Mouse (Mus musculus) liver, embryonic 11.5 days (tissue): ENCODE data around the gene Tnni3k. TPM values are rescaled to one million over a fixed set of nuclear protein-coding genes. Genes with fewer than 3 reads are reported as not detected.

Source experiments
- ATAC-seq: fragments of 200-750 bp; cut with Nextera tagmentation; replicated peaks from 2 replicates; pipeline ENCODE4 v1.8.0; 2017; ENCODE audit warnings: moderate number of reproducible peaks, mild to moderate bottlenecking, moderate TSS enrichment, moderate library complexity; ENCODE audit not compliant: low FRiP score
- DNase-seq: peaks from one replicate; pipeline ENCODE4 v3.0.0-alpha.2; 2017; ENCODE audit warnings: low spot score
- H3K27ac ChIP-seq: fragments of 300-500 bp; sonication (generic); 2 replicates; pipeline ENCODE4 v1.5.1; 2014; ENCODE audit warnings: mild to moderate bottlenecking, low read depth, low read length, control low read depth
- H3K27me3 ChIP-seq: fragments of 300-500 bp; sonication (generic); replicated peaks from 2 replicates; pipeline ENCODE4 v1.6.1; 2014; ENCODE audit warnings: low read length, mixed read lengths; ENCODE audit not compliant: control insufficient read depth, insufficient read depth
- H3K36me3 ChIP-seq: fragments of 300-500 bp; sonication (generic); 2 replicates; pipeline ENCODE4 v1.6.1; 2014; ENCODE audit warnings: mild to moderate bottlenecking, low read length, moderate library complexity, mixed read lengths; ENCODE audit not compliant: control insufficient read depth, insufficient read depth
- H3K4me1 ChIP-seq: fragments of 300-500 bp; sonication (generic); replicated peaks from 2 replicates; pipeline ENCODE4 v1.6.1; 2014; ENCODE audit warnings: low read length, mixed read lengths; ENCODE audit not compliant: control insufficient read depth, insufficient read depth
- H3K4me2 ChIP-seq: fragments of 300-500 bp; sonication (generic); 2 replicates; pipeline ENCODE4 v1.6.1; 2014; ENCODE audit warnings: mild to moderate bottlenecking, control low read depth, moderate library complexity
- H3K4me3 ChIP-seq: fragments of 300-500 bp; sonication (generic); 2 replicates; pipeline ENCODE4 v1.5.1; 2014; ENCODE audit warnings: low read depth, low read length, control low read depth
- H3K9ac ChIP-seq: fragments of 300-500 bp; sonication (generic); 2 replicates; pipeline ENCODE4 v1.6.1; 2014; ENCODE audit warnings: low read depth, low read length, control low read depth
- H3K9me3 ChIP-seq: fragments of 300-500 bp; sonication (generic); 2 replicates; pipeline ENCODE4 v1.6.1; 2016; ENCODE audit warnings: low read length, inconsistent platforms, mixed read lengths; ENCODE audit not compliant: control insufficient read depth
- WGBS: fragments of 180-500 bp; shearing (Covaris S2); extraction: QIAGEN DNeasy Blood & Tissue Kit; methylation state at CpG from one replicate; pipeline ENCODE4 v1.1.7; 2014; 5-methylcytosine and 5-hydroxymethylcytosine counted together
- polyA plus RNA-seq: library from polyadenylated mRNA; unstranded; fragments of >200 nt; fragmentation: Nextera tagmentation; extraction: Ambion mirVana; gene quantifications from 2 replicates; pipeline ENCODE4 v1.2.1, GENCODE M21; 2014

Gene Tnni3k
- polyA plus RNA-seq, 1 experiment from 2014 or later: 0.14 TPM

GRCm38 (mm10) chr3:154879515-154879914, 175.7 kb downstream of the Tnni3k start:
- no peaks in the 10 kb centered on the region for H3K27me3 ChIP-seq
- no peak overlapping the region for H3K4me2 ChIP-seq
- DNase-seq: no peak
- H3K27ac ChIP-seq: no peak overlapping the region
- H3K4me3 ChIP-seq: no peak overlapping the region
- no peaks in the 10 kb centered on the region for H3K9me3 ChIP-seq
- H3K4me1 ChIP-seq: peaks cover 3% of the 10 kb centered on the region
- no peaks in the 10 kb centered on the region for H3K36me3 ChIP-seq
- WGBS: 45% methylated on average over 2 of the region's 2 CpGs
- no peak; the same call in 1 of the 2 replicates for ATAC-seq
- H3K9ac ChIP-seq: no peak overlapping the region

- no peaks in the 10 kb centered on the region for H3K36me3 ChIP-seq
- H3K4me3 ChIP-seq: no peak overlapping the region
- WGBS: 71% methylated on average over 1 of the region's 1 CpGs
- H3K27ac ChIP-seq: no peak overlapping the region
- no peak for DNase-seq
- H3K4me1 ChIP-seq: peaks cover 3% of the 10 kb centered on the region
- no peaks in the 10 kb centered on the region for H3K9me3 ChIP-seq
- no peaks in the 10 kb centered on the region for H3K27me3 ChIP-seq
- ATAC-seq: peak; percentile 80
- no peak overlapping the region for H3K4me2 ChIP-seq
- no peak overlapping the region for H3K9ac ChIP-seq
Observed at GRCm38 (mm10) chr3:154879080-154879479, 176.1 kb downstream of the Tnni3k start.

GRCm38 (mm10) chr3:154868807-154869206, 186.4 kb downstream of the Tnni3k start:
- Histone ChIP-seq H3K9ac (no peak overlapping the region), H3K27ac (no peak overlapping the region), H3K4me2 (no peak overlapping the region), H3K27me3 (no peaks in the 10 kb centered on the region), H3K4me3 (no peak overlapping the region), H3K4me1 (no peaks in the 10 kb centered on the region), H3K36me3 (no peaks in the 10 kb centered on the region), H3K9me3 (no peaks in the 10 kb centered on the region)
- no peak for ATAC-seq
- 85% methylated on average over 4 of the region's 4 CpGs for WGBS
- no peak for DNase-seq

GRCm38 (mm10) chr3:154861921-154862320, 193.3 kb downstream of the Tnni3k start:
- no peak overlapping the region for H3K4me3 ChIP-seq
- H3K36me3 ChIP-seq: no peaks in the 10 kb centered on the region
- no peak overlapping the region for H3K9ac ChIP-seq
- no peak overlapping the region for H3K4me2 ChIP-seq
- WGBS: 82% methylated on average over 6 of the region's 6 CpGs
- ATAC-seq (no peak), DNase-seq (no peak)
- no peaks in the 10 kb centered on the region for H3K9me3 ChIP-seq
- H3K4me1 ChIP-seq: no peaks in the 10 kb centered on the region
- H3K27ac ChIP-seq: no peak overlapping the region
- H3K27me3 ChIP-seq: no peaks in the 10 kb centered on the region

GRCm38 (mm10) chr3:154859721-154860120, 195.5 kb downstream of the Tnni3k start:
- H3K4me1 ChIP-seq: no peaks in the 10 kb centered on the region
- H3K27ac ChIP-seq: no peak overlapping the region
- WGBS: 59% methylated on average over 3 of the region's 3 CpGs
- H3K9ac ChIP-seq: no peak overlapping the region
- no peak overlapping the region for H3K4me2 ChIP-seq
- no peak overlapping the region for H3K4me3 ChIP-seq
- H3K9me3 ChIP-seq: no peaks in the 10 kb centered on the region
- no peaks in the 10 kb centered on the region for H3K27me3 ChIP-seq
- ATAC-seq (no peak), DNase-seq (no peak)
- no peaks in the 10 kb centered on the region for H3K36me3 ChIP-seq

- ATAC-seq: no peak
- Histone ChIP-seq H3K9me3 (no peaks in the 10 kb centered on the region), H3K9ac (no peak overlapping the region), H3K4me1 (no peaks in the 10 kb centered on the region), H3K36me3 (no peaks in the 10 kb centered on the region), H3K4me2 (no peak overlapping the region), H3K27me3 (no peaks in the 10 kb centered on the region), H3K27ac (no peak overlapping the region), H3K4me3 (no peak overlapping the region)
- 51% methylated on average over 6 of the region's 6 CpGs for WGBS
- DNase-seq: no peak
Observed at GRCm38 (mm10) chr3:154853257-154853656, 201.9 kb downstream of the Tnni3k start.

- H3K4me1 ChIP-seq: no peaks in the 10 kb centered on the region
- ATAC-seq: no peak
- H3K27me3 ChIP-seq: no peaks in the 10 kb centered on the region
- H3K4me2 ChIP-seq: no peak overlapping the region
- no peaks in the 10 kb centered on the region for H3K9me3 ChIP-seq
- H3K27ac ChIP-seq: no peak overlapping the region
- no peak overlapping the region for H3K9ac ChIP-seq
- no peak overlapping the region for H3K4me3 ChIP-seq
- WGBS: 77% methylated on average over 3 of the region's 3 CpGs
- no peak for DNase-seq
- H3K36me3 ChIP-seq: no peaks in the 10 kb centered on the region
Observed at GRCm38 (mm10) chr3:154852281-154852680, 202.9 kb downstream of the Tnni3k start.

- Histone ChIP-seq H3K4me1 (no peaks in the 10 kb centered on the region), H3K4me2 (no peak overlapping the region), H3K9ac (no peak overlapping the region), H3K36me3 (no peaks in the 10 kb centered on the region), H3K4me3 (no peak overlapping the region), H3K27me3 (no peaks in the 10 kb centered on the region), H3K27ac (no peak overlapping the region), H3K9me3 (no peaks in the 10 kb centered on the region)
- DNase-seq (no peak), ATAC-seq (no peak)
- WGBS: 76% methylated on average over 7 of the region's 7 CpGs
Observed at GRCm38 (mm10) chr3:154842247-154842646, 213.0 kb downstream of the Tnni3k start.

GRCm38 (mm10) chr3:154841076-154841475, 214.1 kb downstream of the Tnni3k start:
- DNase-seq: no peak
- no peak overlapping the region for H3K9ac ChIP-seq
- no peak overlapping the region for H3K4me3 ChIP-seq
- no peak overlapping the region for H3K4me2 ChIP-seq
- no peak overlapping the region for H3K27ac ChIP-seq
- H3K27me3 ChIP-seq: no peaks in the 10 kb centered on the region
- no peaks in the 10 kb centered on the region for H3K4me1 ChIP-seq
- H3K9me3 ChIP-seq: no peaks in the 10 kb centered on the region
- WGBS: 49% methylated on average over 1 of the region's 1 CpGs
- H3K36me3 ChIP-seq: no peaks in the 10 kb centered on the region
- no peak for ATAC-seq
